Mouse (Mus musculus) olfactory bulb, adult 2 months (tissue): ENCODE data around the gene Tmem214. TPM values are rescaled to one million over a fixed set of nuclear protein-coding genes. Genes with fewer than 3 reads are reported as not detected.

Experiments used
- H3K27ac ChIP-seq: fragments of 200-500 bp; 2 replicates; pipeline ENCODE4 v1.5.1; 2012; ENCODE audit warnings: low read depth, low read length; ENCODE audit not compliant: insufficient read depth
- H3K4me1 ChIP-seq: fragments of 200-500 bp; 2 replicates; pipeline ENCODE4 v1.6.1; 2012; ENCODE audit warnings: low read length; ENCODE audit not compliant: control insufficient read depth, insufficient read depth
- H3K4me3 ChIP-seq: fragments of 200-500 bp; 2 replicates; pipeline ENCODE4 v1.5.1; 2012; ENCODE audit warnings: mild to moderate bottlenecking, low read depth, low read length, moderate library complexity; ENCODE audit not compliant: insufficient read depth
- CTCF ChIP-seq: fragments of 200-500 bp; IDR thresholded peaks from 2 replicates; pipeline ENCODE4 v1.5.1; 2012; ENCODE audit warnings: low read depth, mild to moderate bottlenecking, low read length, moderate library complexity; ENCODE audit not compliant: insufficient read depth
- POLR2A ChIP-seq: fragments of 200-500 bp; IDR thresholded peaks from 2 replicates; pipeline ENCODE4 v1.6.1; 2012; ENCODE audit warnings: mild to moderate bottlenecking, low read depth, low read length, moderate library complexity; ENCODE audit not compliant: insufficient read depth
- WGBS: fragments of 180-500 bp; shearing (Covaris S2); methylation state at CpG from one replicate; pipeline ENCODE4 v1.1.7; 2018; 5-methylcytosine and 5-hydroxymethylcytosine counted together
- polyA plus RNA-seq: library from polyadenylated mRNA; stranded (reverse); fragments of >200 nt; gene quantifications from 2 replicates; pipeline ENCODE4 v1.2.4, GENCODE M21; 2012; ENCODE audit warnings: low replicate concordance; ENCODE audit not compliant: missing spikeins, insufficient read depth, insufficient read length

The Tmem214 gene
- polyA plus RNA-seq, 1 experiment: not detected

DNA sequence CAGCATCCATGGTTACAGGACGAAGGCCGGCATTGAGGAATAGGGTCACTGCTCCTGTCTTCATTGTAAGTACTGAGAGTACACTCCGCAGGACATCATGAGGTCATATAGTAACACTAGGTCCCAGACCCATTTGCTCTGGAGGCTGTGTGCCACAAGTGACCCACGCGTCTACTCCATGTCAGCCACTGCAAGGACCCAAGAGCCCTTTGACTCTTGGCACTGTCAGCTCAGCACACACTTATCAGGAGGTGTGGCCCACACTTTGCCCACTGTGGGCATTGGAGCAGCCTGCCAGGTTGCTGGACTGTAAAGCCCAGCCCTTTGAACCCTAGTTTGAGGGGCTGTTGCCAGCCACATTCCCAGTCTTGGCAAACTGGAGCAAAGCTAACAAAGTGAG, 57.4 kb downstream of the Tmem214 start:
- Histone ChIP-seq H3K27ac (no peak overlapping the region), H3K4me1 (peaks cover 20% of the 10 kb centered on the region), H3K4me3 (no peak overlapping the region)
- WGBS: 89% methylated on average over 5 of the region's 5 CpGs
- TF ChIP-seq POLR2A (no peak), CTCF (no peak)

DNA sequence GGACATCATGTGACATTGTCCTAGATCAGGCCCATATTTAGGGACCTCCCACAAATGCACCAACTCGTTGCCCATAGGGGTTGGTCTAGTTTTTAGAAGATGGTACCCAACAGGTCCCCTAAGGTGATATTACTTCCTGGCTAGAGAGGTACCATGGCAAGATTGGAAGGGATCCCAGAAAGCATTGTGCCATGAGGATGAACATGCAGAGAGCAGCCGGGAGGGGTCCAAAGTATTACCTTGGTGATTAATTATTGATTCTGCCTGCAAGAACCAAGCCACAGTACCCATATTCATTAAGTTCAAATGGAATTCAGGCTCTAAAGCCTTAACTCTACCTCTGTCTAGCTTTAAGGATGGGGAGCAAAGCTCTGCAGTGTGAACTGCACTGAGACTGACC, 58.3 kb downstream of the Tmem214 start:
- WGBS: 81% methylated on average over 2 of the region's 2 CpGs
- no peak overlapping the region for H3K27ac ChIP-seq
- H3K4me3 ChIP-seq: no peak overlapping the region
- H3K4me1 ChIP-seq: peaks cover 19% of the 10 kb centered on the region
- no peak for TF ChIP-seq CTCF
- no peak for TF ChIP-seq POLR2A

DNA sequence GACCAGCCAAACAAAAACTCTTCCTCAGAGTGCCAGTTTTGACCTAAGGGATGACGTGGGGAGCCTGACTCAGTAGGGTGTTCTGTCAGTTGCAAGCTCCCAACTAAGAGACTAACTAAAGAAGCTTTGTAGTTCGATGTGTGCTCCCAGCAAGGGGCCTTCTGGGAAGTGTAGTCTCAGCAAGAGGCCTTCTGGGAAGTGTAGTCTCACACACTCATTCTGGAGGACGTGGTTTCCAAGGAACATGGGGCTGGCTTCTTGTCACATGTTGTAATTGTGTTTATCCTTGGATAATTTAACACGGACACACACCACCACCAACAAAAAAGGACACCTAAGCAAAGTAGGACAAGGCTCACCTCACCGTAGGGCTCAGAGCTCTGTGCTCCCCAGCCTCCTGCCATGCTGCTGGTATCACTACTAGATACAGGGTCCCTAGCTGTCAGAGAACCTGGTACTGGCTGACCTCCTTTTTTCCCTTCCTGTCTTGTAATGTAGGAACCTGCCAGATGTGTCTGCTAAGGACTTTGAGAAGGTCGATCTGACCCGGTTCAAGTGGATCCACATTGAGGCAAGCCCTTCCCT, 60.2 kb downstream of the Tmem214 start:
- 44% methylated on average over 7 of the region's 7 CpGs for WGBS
- no peak overlapping the region for H3K27ac ChIP-seq
- no peak for TF ChIP-seq POLR2A
- TF ChIP-seq CTCF: no peak
- no peak overlapping the region for H3K4me3 ChIP-seq
- H3K4me1 ChIP-seq: peaks cover 8% of the 10 kb centered on the region; the same call in 1 of the 2 replicates

Other genes with a start within 250 kb of the Tmem214 start
- not detected in 2 replicates for gene Slc35f6, start 220.1 kb upstream of the Tmem214 start, polyA plus RNA-seq
- 423 TPM in 1 of 2 replicates, not detected in the other for gene Cenpa, start 201.2 kb upstream of the Tmem214 start, polyA plus RNA-seq
- not detected in 2 replicates for gene Dpysl5, start 156.4 kb upstream of the Tmem214 start, polyA plus RNA-seq
- not detected in 2 replicates for gene Mapre3, start 53.4 kb upstream of the Tmem214 start, polyA plus RNA-seq
- gene Agbl5, start 20.7 kb downstream of the Tmem214 start, polyA plus RNA-seq: not detected in 2 replicates
- gene Ost4, start 39.8 kb downstream of the Tmem214 start, polyA plus RNA-seq: not detected in 2 replicates
- gene Emilin1, start 45.4 kb downstream of the Tmem214 start, polyA plus RNA-seq: not detected in 2 replicates
- gene Khk, start 53.4 kb downstream of the Tmem214 start, polyA plus RNA-seq: not detected in 2 replicates
- not detected in 2 replicates for gene Cgref1, start 77.6 kb downstream of the Tmem214 start, polyA plus RNA-seq
- gene Preb, start 92.3 kb downstream of the Tmem214 start, polyA plus RNA-seq: not detected in 2 replicates
- gene Tcf23, start 100.7 kb downstream of the Tmem214 start, polyA plus RNA-seq: not detected in 2 replicates
- gene Atraid, start 180.3 kb downstream of the Tmem214 start, polyA plus RNA-seq: not detected in 2 replicates
- gene Slc5a6, start 180.9 kb downstream of the Tmem214 start, polyA plus RNA-seq: not detected in 2 replicates
- gene Cad, start 186.8 kb downstream of the Tmem214 start, polyA plus RNA-seq: not detected in 2 replicates
- not detected in 2 replicates for gene Dnajc5g, start 238.3 kb downstream of the Tmem214 start, polyA plus RNA-seq
- not detected in 2 replicates for gene Slc30a3, start 240.2 kb downstream of the Tmem214 start, polyA plus RNA-seq
- not detected in 2 replicates for gene Trim54, start 248.7 kb downstream of the Tmem214 start, polyA plus RNA-seq